8 mouse cellular contexts compared by ENCODE assay signal in the genomic region with DNA sequence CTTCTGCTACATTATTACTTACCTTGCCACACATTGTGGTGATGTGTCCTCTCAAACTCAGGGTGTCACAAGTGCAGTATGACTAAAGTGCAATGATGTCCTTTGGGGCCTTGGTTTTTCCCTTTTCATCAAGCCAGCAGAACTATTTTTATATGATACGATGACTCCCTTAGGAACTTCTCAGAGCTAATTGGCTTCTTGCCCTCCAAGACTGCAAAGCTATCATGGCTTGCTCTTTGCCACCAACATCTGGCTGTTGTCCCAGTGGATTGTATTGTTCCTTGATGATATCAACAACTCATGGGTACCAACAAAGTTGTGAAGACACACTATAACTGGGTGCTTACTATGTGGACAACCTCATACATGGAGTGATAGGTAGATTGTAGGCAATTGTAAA. TPM values are rescaled to one million over a fixed set of nuclear protein-coding genes. Genes with fewer than 3 reads are reported as not detected.
DNase-seq lines count a peak whose midpoint lies in the region; ATAC-seq and TF ChIP-seq lines count a peak whose summit lies in the region.

Thoc2 (minus strand) TSS at position 101 of the 400 bp plus-strand sequence.

- no peaks in the 10 kb centered on the region for H3K36me3 ChIP-seq in embryonic facial prominence, embryonic 14.5 days (ENCODE audit: control insufficient read depth, insufficient read depth, low read length)
- H3K36me3 ChIP-seq in heart, embryonic 16.5 days (ENCODE audit: control insufficient read depth, insufficient read depth), result no peaks in the 10 kb centered on the region

- no peak within 1 kb of the TSS for H3K4me2 ChIP-seq in embryonic facial prominence, embryonic 14.5 days (ENCODE audit: low read depth, low read length)
- no peak within 1 kb of the TSS for H3K4me2 ChIP-seq in heart, embryonic 16.5 days (ENCODE audit: low read depth, low read length)

- H3K27ac ChIP-seq in left cerebral cortex, adult 2 months, result no peak within 1 kb of the TSS
- no peak within 1 kb of the TSS for H3K27ac ChIP-seq in embryonic facial prominence, embryonic 14.5 days (replicated peaks; ENCODE audit: low read depth, low read length)
- no peak within 1 kb of the TSS for H3K27ac ChIP-seq in heart, embryonic 16.5 days (ENCODE audit: low read length)

- WGBS in embryonic facial prominence, embryonic 14.5 days, result 70% methylated on average over 1 of the region's 1 CpGs
- 73% methylated on average over 1 of the region's 1 CpGs for WGBS in heart, embryonic 16.5 days

- intact Hi-C loops in left cerebral cortex, adult 2 months (cut with DNase I), result no loop called here
- intact Hi-C loops in left cerebral cortex, postnatal 4 days (cut with DNase I), result no loop called here

- no peak for DNase-seq in left cerebral cortex, adult 2 months (ENCODE audit: extremely low spot score in 1 of 2, low spot score in 2 of 2)
- DNase-seq in left cerebral cortex, adult 11 months (ENCODE audit: low spot score), result no peak
- DNase-seq in embryonic facial prominence, embryonic 14.5 days (ENCODE audit: low spot score), result no peak
- DNase-seq in left cerebral cortex, postnatal 4 days, result no peak
- DNase-seq in cerebellum, postnatal 10 days, result no peak
- DNase-seq in spleen, postnatal 14 days (ENCODE audit: low spot score in 2 of 2), result no peak

- H3K4me1 ChIP-seq in embryonic facial prominence, embryonic 14.5 days (ENCODE audit: control insufficient read depth, insufficient read depth, low read length), result no peaks in the 10 kb centered on the region
- no peaks in the 10 kb centered on the region for H3K4me1 ChIP-seq in heart, embryonic 16.5 days (ENCODE audit: control insufficient read depth, insufficient read depth, low read length)

- no peak for TF ChIP-seq CTCF in left cerebral cortex, adult 2 months (IDR thresholded peaks at IDR 0.05)

- H3K9me3 ChIP-seq in embryonic facial prominence, embryonic 14.5 days (ENCODE audit: control insufficient read depth, low read length), result no peaks in the 10 kb centered on the region
- H3K9me3 ChIP-seq in heart, embryonic 16.5 days (replicated peaks; ENCODE audit: control insufficient read depth, low read length), result no peaks in the 10 kb centered on the region

- no peak within 1 kb of the TSS for H3K4me3 ChIP-seq in left cerebral cortex, adult 2 months
- H3K4me3 ChIP-seq in embryonic facial prominence, embryonic 14.5 days (ENCODE audit: low read depth, low read length), result no peak within 1 kb of the TSS
- no peak within 1 kb of the TSS for H3K4me3 ChIP-seq in heart, embryonic 16.5 days (ENCODE audit: low read length)

- no peak for ATAC-seq in embryonic facial prominence, embryonic 14.5 days (ENCODE audit: low read depth)
- ATAC-seq in heart, embryonic 16.5 days (replicated peaks; ENCODE audit: extremely low read depth, insufficient read depth, low FRiP score), result no peak
- ATAC-seq in neutrophil, adult 5-6 weeks (ENCODE audit: extremely low read depth, insufficient number of reproducible peaks, low FRiP score, poor library complexity, severe bottlenecking), result no peak

- H3K9ac ChIP-seq in embryonic facial prominence, embryonic 14.5 days (ENCODE audit: low read depth, low read length), result no peak within 1 kb of the TSS
- H3K9ac ChIP-seq in heart, embryonic 16.5 days (ENCODE audit: low read length), result no peak within 1 kb of the TSS

- H3K27me3 ChIP-seq in embryonic facial prominence, embryonic 14.5 days (replicated peaks; ENCODE audit: control insufficient read depth, insufficient read depth, low read length), result no peaks in the 10 kb centered on the region
- H3K27me3 ChIP-seq in heart, embryonic 16.5 days (ENCODE audit: control insufficient read depth, insufficient read depth, low read length), result no peaks in the 10 kb centered on the region

RNA-seq across cellular contexts. Expression of gene Thoc2, which starts in this region (rescaled TPM):
- total RNA-seq in left cerebral cortex, adult 2 months (2021), result 10 to 100 TPM; 48.5 to 51.0 TPM
- polyA plus RNA-seq in embryonic facial prominence, embryonic 14.5 days (2014; fragmentation: Nextera tagmentation; extraction: Ambion mirVana), result 78.3 and 85.3 TPM in 2 replicates
- 44.7 and 55.3 TPM in 2 replicates for polyA plus RNA-seq in heart, embryonic 16.5 days (2015; fragmentation: Nextera tagmentation; extraction: Ambion mirVana)
- 10 to 100 TPM; 70.9 to 79.1 TPM for total RNA-seq in left cerebral cortex, postnatal 4 days (2021)
- total RNA-seq in neutrophil, adult 5-6 weeks (2017), result 144 and 169 TPM in 2 replicates
